In the genomic region with DNA sequence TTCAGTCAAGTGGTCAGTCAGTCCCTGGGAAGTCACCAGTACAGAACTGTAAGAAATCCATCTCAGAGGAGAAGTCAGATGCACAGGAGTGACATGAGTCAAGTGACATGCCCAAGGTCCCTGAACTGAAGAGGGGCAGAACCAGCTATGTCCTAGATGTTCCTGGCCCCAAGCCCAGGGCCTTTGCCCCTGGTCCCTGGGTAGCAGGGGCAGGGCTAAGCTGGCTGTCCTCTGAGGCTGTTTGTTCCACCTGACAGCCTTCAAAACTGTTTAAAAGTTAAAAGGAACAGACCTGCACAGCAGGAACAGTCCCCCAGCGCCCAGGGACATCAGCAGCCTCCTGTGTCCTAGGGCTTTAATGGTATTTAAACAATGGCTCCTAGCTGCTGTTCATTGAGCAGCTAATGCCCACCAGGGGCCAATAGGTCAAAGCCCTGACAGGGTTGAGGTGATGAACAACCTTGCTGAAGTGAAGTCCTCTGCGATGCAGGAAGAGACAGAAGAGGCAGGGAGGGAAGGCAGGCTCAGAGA, we compare ENCODE assay signal across 16 mouse cellular contexts. TPM values are rescaled to one million over a fixed set of nuclear protein-coding genes. Genes with fewer than 3 reads are reported as not detected.
DNase-seq lines count a peak whose midpoint lies in the region; ATAC-seq lines count a peak whose summit lies in the region.
"Had no signal": no experiment of that assay in that cellular context is flagged by ENCODE, and none has a peak within 500 bp of the region (broad histone marks: within the 10 kb centered on the region; RNA-seq: fewer than 3 reads in every experiment).

No protein-coding gene starts in this region.

- H3K4me1 ChIP-seq in kidney, embryonic 14.5 days (ENCODE audit: control insufficient read depth, insufficient read depth, low read length): no peaks in the 10 kb centered on the region
- H3K4me1 ChIP-seq in liver, embryonic 16.5 days (ENCODE audit: control insufficient read depth, low read depth, low read length): no peaks in the 10 kb centered on the region; the same call in none of the 2 replicates

- no peak overlapping the region for H3K9ac ChIP-seq in kidney, embryonic 14.5 days (ENCODE audit: low read depth, low read length)
- peak overlapping the region; percentile 4; the same call in 1 of the 2 replicates for H3K9ac ChIP-seq in liver, embryonic 16.5 days (ENCODE audit: low read depth, low read length)
- H3K9ac ChIP-seq: forebrain, postnatal 0 days; stomach, embryonic 15.5 days had no signal

- H3K9me3 ChIP-seq in kidney, embryonic 14.5 days (ENCODE audit: control insufficient read depth, low read length): no peaks in the 10 kb centered on the region
- H3K9me3 ChIP-seq in liver, embryonic 16.5 days (replicated peaks; ENCODE audit: control insufficient read depth, low read length): no peaks in the 10 kb centered on the region
- H3K9me3 ChIP-seq: stomach, embryonic 15.5 days had no signal

- H3K27ac ChIP-seq in kidney, embryonic 14.5 days (ENCODE audit: low read depth, low read length): no peak overlapping the region
- peak overlapping the region; percentile 77 for H3K27ac ChIP-seq in liver, embryonic 16.5 days (ENCODE audit: low read length)
- H3K27ac ChIP-seq: layer of hippocampus, adult 2 months; stomach, embryonic 15.5 days had no signal

- H3K27me3 ChIP-seq in kidney, embryonic 14.5 days (ENCODE audit: control insufficient read depth, insufficient read depth, low read length): no peaks in the 10 kb centered on the region
- peaks cover 3% of the 10 kb centered on the region; the same call in 1 of the 2 replicates for H3K27me3 ChIP-seq in liver, embryonic 16.5 days (ENCODE audit: control insufficient read depth, insufficient read depth, low read depth, low read length)
- H3K27me3 ChIP-seq: stomach, embryonic 15.5 days had no signal

- 9% methylated on average over 2 of the region's 2 CpGs for WGBS in kidney, embryonic 14.5 days
- 32% methylated on average over 2 of the region's 2 CpGs for WGBS in liver, embryonic 16.5 days (ENCODE audit: insufficient replicate concordance)

- ATAC-seq in kidney, embryonic 14.5 days (ENCODE audit: low FRiP score, low TSS enrichment): no peak
- ATAC-seq in liver, embryonic 16.5 days (ENCODE audit: low read depth): peak; percentile 65
- ATAC-seq: forebrain, postnatal 0 days had no signal

- no peak overlapping the region for H3K4me3 ChIP-seq in kidney, embryonic 14.5 days (ENCODE audit: low read length)
- no peak overlapping the region for H3K4me3 ChIP-seq in liver, embryonic 16.5 days (ENCODE audit: low read depth, low read length)
- H3K4me3 ChIP-seq: layer of hippocampus, adult 2 months; stomach, embryonic 15.5 days had no signal

- peak; percentile 90 for DNase-seq in kidney, adult 11 months
- DNase-seq in adrenal gland, postnatal 36 days: peak; percentile 47 to 77
- peak; percentile 94 for DNase-seq in kidney, adult 9 months
- DNase-seq in B cell, adult 2 months: no peak
- no peak for DNase-seq in layer of hippocampus, adult 11-12 months (ENCODE audit: low spot score)
- DNase-seq in spleen, adult 12 weeks (ENCODE audit: low spot score): no peak
- DNase-seq: cerebellum, adult 11 months; forebrain, postnatal 0 days; heart, adult 18-20 months; heart, postnatal 4 days; left cerebral cortex, postnatal 4 days; thymus, postnatal 4 days had no signal

- H3K4me2 ChIP-seq in kidney, embryonic 14.5 days (replicated peaks; ENCODE audit: low read depth, low read length): no peak overlapping the region
- H3K4me2 ChIP-seq in liver, embryonic 16.5 days (ENCODE audit: low read depth, low read length): no peak overlapping the region
- H3K4me2 ChIP-seq: stomach, embryonic 15.5 days had no signal

- no peaks in the 10 kb centered on the region for H3K36me3 ChIP-seq in kidney, embryonic 14.5 days (ENCODE audit: control insufficient read depth, insufficient read depth, low read length)
- H3K36me3 ChIP-seq in liver, embryonic 16.5 days (ENCODE audit: control insufficient read depth, insufficient read depth): no peaks in the 10 kb centered on the region
- H3K36me3 ChIP-seq: stomach, embryonic 15.5 days had no signal

RNA-seq across cellular contexts. Expression of a gene that starts 22.8 kb away (rescaled TPM):
- polyA plus RNA-seq in kidney, embryonic 14.5 days (2014; fragmentation: Nextera tagmentation; extraction: Ambion mirVana): 5.9 and 10.2 TPM in 2 replicates
- total RNA-seq in adrenal gland, postnatal 36 days (2021): 10 to 100 TPM in 1 of 2 experiments, 1 to 10 TPM in 1; 4.4 to 55.1 TPM
- polyA plus RNA-seq in liver, embryonic 16.5 days (2015; fragmentation: Nextera tagmentation; extraction: Ambion mirVana): 11.9 and 15.5 TPM in 2 replicates

Comparison
In these comparisons a context has a peak if more than half of its experiments do, and no peak if none do; other contexts are left out.
1. DNase-seq: peak in kidney, adult 11 months (single experiment), adrenal gland, postnatal 36 days (2 of 2) and kidney, adult 9 months (single experiment); none in B cell, adult 2 months (0 of 2), layer of hippocampus, adult 11-12 months (single experiment) and spleen, adult 12 weeks (single experiment).